Mouse (Mus musculus) spleen, adult 18-20 months (tissue): ENCODE data around the gene Itga2.
A peak's percentile ranks its signal among the peaks of the same experiment; 100 is the strongest.

Experiments
- DNase-seq, 2 experiments: peaks; one replicate each; pipeline ENCODE4 v3.0.0; 2022; ENCODE audit warnings: mixed read lengths in 2 of 2

Gene Itga2

DNA sequence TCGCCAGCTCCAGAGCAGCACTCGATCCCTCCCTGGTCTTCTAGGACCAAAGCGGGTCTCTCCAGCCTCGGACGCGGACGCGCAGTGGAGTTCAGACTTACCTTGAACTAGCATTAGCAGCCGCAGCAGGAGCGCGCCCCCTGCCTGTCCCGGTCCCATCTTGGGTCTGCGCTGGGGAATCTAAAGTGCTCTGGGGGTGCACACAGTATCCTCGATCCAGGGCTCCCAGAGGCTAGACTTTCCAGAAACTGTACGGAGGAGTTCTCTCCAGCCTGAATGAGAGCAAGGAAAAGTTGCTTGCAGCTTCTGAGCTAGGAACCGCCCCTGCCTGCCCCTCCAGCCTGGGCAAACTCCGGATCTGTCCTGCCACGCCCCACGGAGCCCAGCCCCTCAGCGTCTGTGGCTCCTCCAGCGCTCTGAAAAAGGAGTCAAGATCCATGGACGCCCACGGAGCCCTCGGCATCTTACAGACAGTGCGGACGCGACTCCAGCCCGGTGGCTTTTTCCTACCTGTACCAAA is at the start of gene Itga2:
Itga2 (minus strand) TSS at position 326 of the 520 bp plus-strand sequence.
- DNase-seq = peak; percentile 53 to 71

DNA sequence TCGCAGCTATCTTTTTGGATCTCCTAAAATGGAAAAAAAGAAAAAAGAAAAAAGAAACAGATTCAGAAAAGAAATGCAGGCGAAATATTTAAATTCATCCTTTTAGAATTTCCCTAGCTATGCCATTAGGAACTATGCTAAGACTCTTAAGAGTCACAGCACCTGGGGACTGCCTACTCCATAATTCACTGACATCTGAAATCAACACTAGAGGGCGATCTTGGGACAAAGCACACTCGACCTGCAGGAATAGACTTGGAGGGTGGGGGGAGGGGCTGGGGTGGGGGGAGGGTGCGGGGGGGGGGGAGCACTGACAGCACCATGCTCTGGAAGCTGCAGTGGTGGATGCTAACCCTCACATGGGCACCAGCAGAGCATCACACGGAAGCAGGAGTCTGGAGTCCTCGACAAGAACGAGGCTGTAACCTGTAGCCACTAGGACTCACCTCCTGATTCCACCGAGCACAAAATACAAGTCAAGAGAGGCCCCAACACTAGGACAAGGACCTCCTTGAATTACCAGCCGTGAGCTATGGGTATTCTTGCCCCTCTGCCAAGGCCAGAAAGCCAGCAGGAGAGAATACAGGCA is 49.0 kb upstream of the Itga2 start:
- DNase-seq = no peak

DNA sequence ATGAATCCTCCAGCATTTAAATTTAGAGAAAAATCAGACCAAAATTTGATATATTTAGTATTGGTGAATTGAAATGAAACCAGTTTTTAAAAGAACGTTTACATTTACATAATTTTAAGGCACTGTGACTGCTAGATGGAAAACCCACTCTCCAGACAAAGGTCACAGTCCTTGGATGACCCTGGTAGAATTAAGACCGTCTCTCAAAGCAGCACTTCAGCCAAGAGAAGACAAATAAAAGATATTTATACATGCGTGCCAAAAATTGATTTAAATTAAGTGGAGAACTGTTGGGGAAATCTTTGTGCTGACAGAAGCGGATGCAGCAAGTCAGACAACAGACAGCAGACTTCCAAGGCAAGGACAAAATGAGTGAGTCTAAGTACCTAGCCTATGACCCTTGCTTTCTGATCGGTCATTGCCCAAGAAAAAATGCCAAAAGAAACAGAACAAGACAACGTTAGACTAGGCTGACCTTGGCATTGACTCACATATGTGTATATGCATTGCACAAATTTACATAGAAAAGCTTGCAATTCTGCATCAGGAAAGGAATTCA is 42.7 kb upstream of the Itga2 start:
- DNase-seq = no peak

DNA sequence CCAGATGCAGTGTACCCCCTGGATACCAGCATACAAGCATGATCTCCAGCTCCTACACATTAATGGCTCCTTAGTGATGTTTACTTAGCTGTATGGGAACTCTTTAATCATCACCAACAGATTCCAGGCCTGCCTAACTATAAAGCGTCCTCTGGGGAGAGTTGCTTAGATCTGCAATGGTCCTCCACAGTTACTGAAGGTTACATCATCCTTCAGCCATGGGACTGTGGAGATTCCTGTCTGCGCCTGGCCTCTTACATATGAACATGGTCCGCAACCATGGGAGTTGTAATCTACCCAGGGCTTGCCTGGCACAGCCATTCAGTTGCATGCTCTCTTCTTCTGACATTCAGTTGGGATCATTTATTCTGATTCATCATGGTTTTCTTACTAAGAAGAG is 40.0 kb upstream of the Itga2 start:
- DNase-seq = no peak

DNA sequence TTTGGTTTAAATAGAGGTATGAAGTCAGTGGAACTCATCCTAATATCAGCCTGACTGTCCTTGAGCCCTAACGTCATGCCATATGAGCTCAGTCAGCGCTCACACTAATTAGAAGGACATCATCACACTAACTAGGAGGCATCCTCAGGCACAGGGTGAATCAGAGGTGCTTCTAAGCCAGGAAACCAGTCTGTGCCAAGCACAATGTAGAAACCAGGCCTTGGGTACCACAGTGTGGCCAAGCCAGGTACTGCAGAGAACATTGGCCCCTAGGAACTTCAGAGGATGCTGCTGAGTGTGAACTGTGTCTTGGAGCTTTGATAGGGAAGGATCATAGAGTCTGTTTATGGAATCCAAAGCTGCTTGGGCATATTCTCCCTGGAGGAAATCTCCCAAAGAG is 32.3 kb upstream of the Itga2 start:
- DNase-seq = peak; percentile 32 to 73

DNA sequence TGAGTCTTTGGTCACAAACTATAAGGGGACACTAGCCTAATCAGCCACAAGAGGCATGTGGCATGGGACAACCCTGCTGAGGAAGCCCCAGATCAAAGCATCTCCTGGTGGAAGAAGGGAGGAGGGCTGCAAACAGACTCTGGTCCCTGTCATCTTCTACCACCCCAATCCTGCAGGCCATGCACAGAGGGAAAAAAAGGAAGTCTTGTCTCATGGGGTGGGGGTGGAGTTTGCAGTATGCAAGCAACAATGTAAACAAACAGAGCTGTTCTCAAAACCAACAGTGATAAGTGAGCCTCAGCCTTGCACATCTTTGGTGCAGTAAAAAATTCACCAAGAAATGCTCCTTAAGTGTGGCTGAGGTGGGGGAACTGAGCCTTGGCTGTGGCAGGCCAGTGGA is 22.6 kb upstream of the Itga2 start:
- DNase-seq = no peak

- no peak for DNase-seq
These were observed 1.6 kb upstream of the Itga2 start for GRCm38 (mm10) chr13:114933541-114933940.

DNA sequence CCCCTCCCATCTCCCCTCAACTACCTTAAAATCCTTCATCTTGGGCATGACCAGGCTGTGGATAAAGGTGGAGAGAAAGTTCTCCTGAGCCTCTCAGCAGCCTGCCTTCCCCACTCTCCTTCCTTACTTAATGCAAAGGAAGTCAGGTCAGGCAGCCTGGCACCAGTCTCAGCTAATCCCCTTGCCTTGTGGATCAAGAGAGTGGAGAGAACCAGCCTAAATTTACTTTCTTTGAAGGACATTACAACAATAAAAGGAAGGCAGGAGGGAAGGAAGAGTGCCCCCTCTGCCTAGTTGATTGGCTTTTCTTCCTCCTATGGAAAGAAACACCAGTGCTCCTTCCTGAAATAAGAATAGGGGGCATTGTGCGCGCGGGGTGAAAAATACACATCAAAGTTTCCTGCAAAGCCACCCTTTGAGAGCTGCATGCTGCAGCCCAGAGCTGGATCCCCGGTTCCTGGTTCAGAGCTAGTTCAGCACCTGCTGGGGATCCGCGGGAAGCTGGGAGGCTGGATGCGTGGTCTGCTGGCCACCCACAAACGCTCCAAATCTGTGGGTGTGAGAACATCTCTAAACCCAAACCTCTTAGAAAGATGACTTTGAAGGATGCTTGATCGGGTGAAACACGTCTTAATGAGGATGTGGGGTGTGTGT is 777 bp downstream of the Itga2 start:
- DNase-seq = no peak

- no peak for DNase-seq
These were observed 7.1 kb downstream of the Itga2 start for GRCm38 (mm10) chr13:114924785-114925184.

DNA sequence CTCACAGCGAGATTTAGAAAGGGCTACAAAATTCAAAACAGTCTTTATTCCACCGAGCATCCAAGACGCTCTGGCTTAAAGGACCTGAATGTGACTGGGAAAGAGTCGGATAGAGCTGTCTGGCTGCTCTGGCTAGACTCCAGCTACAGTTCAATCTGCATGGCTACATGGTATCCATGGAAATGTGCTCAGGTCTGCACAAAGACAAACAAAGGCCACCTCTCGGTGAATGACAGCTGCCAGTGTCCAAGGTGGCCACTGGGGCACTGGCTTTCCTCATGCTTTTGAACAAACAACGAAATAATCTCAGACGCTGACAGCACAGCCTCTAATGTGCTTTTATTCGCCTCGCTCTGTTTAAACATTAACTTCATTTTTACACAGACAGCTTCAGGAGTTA is 8.6 kb downstream of the Itga2 start:
- DNase-seq = no peak

DNA sequence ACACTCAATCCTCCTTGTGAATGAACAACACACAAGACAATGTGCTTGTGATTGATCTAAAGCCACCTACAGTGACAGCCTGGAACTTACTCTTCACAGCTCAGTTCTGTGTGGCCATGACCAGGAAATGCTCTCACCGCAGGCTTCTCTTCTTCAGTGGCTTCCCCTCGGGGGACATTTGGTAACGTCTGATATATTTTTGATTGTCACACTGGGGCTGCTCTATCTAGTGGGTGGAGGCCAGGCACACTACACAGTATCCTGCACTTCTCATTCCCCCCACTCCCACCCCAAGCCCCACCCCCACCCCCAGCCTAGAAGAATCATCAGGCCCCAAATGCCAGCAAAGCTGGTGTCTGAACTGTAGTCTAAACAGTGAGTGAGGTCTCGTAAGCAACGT is 16.1 kb downstream of the Itga2 start:
- DNase-seq = no peak

- no peak for DNase-seq
These were observed 16.9 kb downstream of the Itga2 start for GRCm38 (mm10) chr13:114914963-114915362.

- DNase-seq = no peak
These were observed 17.3 kb downstream of the Itga2 start for GRCm38 (mm10) chr13:114914559-114914958.

DNA sequence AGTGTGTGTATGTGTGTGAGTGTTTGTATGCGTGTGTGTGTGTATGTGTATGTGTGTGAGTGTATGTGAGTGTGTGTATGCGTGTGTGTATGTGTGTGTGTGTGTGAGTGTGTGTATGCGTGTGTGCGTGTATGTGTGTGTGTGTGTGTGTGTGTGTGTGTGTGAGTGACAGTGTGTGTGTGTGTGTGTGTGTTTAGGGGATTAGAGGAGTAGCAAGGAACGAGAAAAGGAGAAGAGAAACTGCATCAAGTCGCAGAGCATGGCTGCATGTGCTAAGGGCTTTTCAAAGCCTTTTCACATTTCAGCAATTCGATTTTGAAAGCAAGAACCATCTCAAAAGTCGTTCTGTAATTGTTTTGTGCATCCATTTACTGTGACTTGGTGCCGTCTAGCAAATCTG is 21.3 kb downstream of the Itga2 start:
- no peak for DNase-seq

DNA sequence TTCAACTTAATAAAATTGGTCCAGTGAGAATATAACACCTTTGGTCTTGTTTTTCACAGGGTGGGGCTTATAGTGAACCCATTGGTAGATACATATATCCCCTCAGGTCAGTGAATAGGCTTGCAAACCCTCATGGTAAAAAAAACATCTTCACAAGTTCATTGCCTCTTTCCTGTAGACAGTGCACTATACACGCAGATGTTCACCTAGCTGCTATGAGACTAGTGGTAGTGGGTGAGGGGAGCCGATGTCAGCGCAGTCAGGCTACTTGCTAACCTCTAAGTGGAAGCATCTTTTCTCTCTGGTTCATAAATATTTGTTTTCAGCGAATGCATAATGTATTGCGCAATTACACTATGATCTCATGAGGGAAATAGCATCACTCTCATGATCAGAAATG is 22.4 kb downstream of the Itga2 start:
- DNase-seq = no peak

GRCm38 (mm10) chr13:114907876-114908275 is 24.0 kb downstream of the Itga2 start:
- no peak for DNase-seq

DNA sequence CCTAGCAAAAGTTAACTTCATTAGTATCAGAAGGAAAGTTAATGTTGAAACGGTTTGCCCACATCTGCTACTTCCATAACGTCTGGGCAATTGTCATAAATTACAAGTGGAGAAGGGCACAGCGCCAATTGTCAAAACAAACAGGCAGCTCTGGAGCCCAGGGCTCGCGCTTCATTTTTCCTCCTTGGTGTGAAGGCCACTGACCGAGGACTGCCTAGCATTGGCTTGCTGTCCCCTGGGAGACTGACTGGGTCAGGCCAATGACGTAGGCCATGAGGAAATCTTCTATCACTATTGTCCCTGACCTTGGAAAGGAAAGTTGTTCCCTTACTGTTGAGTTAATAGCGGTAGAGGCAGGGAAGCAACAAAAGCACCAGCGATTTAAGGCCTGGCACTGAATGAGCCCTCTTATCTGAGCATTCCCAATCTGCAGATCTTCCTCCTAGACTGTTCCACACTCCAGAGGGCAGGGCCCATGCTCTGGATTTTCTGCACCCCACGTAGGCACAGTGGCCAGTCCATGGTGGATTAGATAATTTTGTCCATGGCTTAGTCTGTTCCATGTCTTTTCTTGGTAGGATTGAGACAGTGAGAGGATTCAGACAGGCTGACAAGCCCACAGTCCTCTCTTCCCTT is 35.0 kb downstream of the Itga2 start:
- no peak for DNase-seq

DNA sequence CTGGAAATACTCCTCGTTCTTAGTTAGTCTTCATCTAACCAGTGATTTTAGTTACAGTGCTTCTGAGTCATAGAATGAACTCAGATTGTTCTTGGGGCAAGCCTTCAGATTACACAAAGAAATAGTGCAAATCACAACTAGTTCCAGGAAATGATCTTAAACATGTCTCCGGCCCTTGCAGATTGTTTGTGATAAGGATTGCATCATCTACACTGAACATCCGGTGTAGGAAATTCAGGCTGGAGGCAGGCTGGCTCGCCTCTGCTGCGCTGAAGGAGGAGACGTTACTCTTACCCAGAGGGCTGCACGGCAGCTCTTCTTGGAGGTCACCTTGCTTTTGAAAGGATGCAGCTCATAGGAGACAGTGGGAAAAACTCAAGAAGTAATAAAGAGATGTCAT is 36.0 kb downstream of the Itga2 start:
- DNase-seq = no peak

- no peak for DNase-seq
These were observed 37.2 kb downstream of the Itga2 start for GRCm38 (mm10) chr13:114894718-114895117.

DNA sequence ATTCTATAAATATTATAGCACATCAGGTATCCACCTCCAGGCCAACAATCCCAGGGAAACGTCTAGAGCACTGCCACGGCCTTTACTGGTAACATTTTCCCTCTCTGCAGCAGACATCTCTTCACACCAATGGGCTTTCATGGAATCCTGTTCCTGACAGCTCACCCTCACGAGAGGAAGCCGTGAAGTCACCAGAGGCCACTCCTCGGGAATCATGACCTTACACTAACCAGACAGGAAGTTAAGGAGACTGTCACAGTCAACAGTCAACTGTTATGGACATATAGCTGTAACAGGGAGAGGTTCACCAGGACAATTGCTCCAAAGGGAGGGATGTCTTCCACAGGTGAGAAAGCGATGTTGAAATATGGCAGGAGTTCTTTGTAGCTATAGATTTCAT is 40.2 kb downstream of the Itga2 start:
- no peak for DNase-seq

DNA sequence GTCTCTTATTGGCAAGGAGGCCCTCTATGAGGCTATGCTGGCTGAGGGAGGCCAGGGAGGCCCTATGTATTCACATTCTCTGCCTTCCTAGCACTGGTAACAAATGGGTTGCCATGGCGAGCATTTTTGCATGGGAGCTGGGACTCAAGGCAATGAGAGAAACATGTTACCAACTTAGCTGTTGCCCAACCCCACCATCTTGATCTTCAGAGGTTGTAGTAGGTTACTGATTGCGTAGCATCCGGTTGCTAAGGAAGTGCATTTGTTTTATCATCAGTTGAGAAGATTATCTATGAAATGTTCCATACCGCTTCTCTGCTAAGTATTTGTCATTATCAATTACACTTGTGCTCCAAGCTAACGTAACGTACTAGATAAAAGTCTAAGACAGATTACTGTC is 44.2 kb downstream of the Itga2 start:
- no peak for DNase-seq

DNA sequence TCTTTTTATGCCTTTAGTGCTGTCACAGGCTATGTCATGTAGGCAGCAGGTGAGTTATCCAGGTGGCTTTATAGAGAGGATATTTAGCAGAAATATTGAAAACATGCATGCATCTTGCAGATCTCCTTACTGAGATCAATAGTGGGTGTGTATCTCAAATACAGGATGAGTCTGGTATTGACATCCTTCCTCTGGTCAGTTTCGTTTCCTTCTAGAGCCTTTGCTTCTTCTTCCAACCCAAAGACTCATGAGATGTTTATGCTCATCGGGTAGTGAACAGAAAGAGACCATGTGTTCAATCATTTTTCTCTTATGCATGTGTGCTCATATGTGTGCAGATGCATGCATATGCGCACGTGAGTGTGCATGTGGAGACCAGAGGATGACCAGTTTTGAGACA is 44.6 kb downstream of the Itga2 start:
- no peak for DNase-seq

GRCm38 (mm10) chr13:114885171-114885570 is 46.7 kb downstream of the Itga2 start:
- no peak for DNase-seq

DNA sequence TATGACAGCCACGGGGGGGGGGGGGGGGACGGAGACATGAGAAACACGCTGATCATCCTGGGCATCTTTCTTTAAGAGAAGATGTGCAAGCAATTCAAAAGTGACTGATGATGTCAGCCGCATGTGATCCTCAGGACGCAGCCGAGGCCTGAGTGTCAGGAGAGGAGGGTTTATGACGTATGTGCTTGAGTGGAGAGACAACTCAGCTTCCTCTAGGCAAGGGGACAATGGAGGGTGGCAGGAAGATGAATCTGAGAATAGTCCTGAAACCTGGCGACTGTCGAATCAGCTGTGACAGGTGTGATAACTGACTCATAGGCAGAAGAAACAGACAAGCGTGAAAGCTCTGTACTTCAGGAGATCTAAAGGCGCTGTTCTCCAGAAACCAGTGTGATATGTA is 53.2 kb downstream of the Itga2 start:
- DNase-seq = no peak
